Mouse (Mus musculus) cortical plate, adult 2 months (tissue): ENCODE measurements at regions not wholly inside any gene's neighbourhood (a gene's known extent, or its start where the extent isn't known, plus 50 kb on each side); places are given as distances from the start of the nearest gene placed in this dataset.

Experiments
- H3K27ac ChIP-seq: fragments of 200-500 bp; 2 replicates; pipeline ENCODE4 v1.5.1; 2012; ENCODE audit warnings: low read length, control low read depth, inconsistent platforms; ENCODE audit not compliant: insufficient read depth
- H3K4me1 ChIP-seq: fragments of 200-500 bp; 2 replicates; pipeline ENCODE4 v1.6.1; 2011; ENCODE audit warnings: low read length; ENCODE audit not compliant: control insufficient read depth, insufficient read depth
- H3K4me3 ChIP-seq: fragments of 200-500 bp; 2 replicates; pipeline ENCODE4 v1.5.1; 2011; ENCODE audit warnings: mild to moderate bottlenecking, low read length, control low read depth; ENCODE audit not compliant: insufficient read depth
- CTCF ChIP-seq: fragments of 200-500 bp; IDR thresholded peaks from 2 replicates; pipeline ENCODE4 v1.5.1; 2011; ENCODE audit warnings: mild to moderate bottlenecking, control low read depth, low read length; ENCODE audit not compliant: insufficient read depth; ENCODE audit errors: extremely low read depth
- POLR2A ChIP-seq: fragments of 200-500 bp; IDR thresholded peaks from 2 replicates; pipeline ENCODE4 v1.6.1; 2011; ENCODE audit warnings: mild to moderate bottlenecking, low read length, control low read depth; ENCODE audit not compliant: insufficient read depth; ENCODE audit errors: extremely low read depth

DNA sequence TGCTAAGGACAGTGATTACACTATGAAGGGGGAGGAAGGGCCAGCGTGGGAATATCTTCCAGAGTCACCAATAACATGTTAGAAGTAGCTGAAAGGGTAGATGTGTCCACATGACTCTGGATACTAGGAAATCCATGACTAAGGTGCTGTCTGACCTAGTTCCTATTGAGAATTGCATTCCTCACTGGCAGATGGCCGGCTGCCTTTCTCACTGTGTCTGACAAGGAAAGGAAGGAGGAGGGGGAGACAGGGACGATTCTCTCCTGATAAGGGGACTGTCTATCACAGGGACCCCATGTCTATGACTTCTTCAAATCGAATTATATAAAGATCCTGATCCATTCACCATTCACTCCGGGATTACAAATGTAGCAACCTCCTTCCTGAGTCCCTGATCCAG is 289.9 kb downstream of the Zfp326 start:
- Histone ChIP-seq H3K27ac (no peak overlapping the region), H3K4me3 (no peak overlapping the region), H3K4me1 (no peaks in the 10 kb centered on the region)
- TF ChIP-seq POLR2A (no peak), CTCF (no peak)

DNA sequence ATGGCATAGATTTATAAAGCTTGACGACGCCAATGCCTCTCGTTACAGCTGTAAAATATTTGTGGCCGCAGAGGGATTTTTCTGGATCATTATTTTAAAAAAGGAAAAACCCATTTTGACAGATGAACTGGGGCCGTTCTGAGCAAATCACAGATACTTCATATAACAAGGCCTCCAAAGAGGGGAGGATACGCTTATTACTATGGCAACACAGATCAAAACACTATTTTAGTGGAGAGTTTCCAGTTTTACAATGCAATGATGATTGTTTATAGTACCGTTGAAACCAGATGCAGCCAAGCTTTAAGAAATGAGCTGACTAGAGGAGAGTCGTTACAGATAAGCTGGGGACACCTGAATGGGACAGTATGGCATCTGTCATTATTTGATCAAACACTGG is 287.8 kb downstream of the Zfp326 start:
- no peak overlapping the region for H3K4me3 ChIP-seq
- TF ChIP-seq CTCF: no peak
- H3K4me1 ChIP-seq: no peaks in the 10 kb centered on the region
- no peak overlapping the region for H3K27ac ChIP-seq

DNA sequence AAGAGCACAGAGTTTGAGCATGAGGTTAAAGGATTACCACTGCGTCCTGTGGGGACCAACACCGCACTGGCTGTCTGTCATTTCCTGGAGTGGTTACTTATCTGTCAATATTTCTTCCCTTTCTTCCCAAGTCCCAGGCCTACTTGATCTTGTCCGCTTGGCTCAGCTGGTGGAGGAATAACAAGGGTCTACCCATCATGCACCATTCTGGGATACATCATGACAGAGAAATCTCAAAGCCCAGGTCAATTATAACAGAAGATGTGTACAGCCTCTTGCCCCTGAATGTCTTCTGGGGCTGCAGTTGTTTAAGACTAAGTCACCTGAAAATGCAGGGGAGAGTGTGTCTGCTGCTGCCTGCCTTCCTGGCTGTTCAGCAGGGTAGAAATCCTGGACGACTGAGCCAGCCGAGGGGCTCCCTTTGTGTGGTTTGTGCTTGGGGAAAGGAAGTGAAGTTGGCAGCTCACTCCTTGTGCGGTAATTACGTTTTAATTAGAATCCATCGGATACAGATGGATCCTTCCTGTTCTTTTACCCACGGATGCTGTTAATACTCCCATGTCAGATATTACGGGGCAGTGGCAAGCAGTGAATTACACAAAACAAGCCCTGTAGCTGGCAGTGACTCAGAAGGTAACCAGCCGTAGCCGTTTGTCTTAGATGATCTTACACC is 286.8 kb downstream of the Zfp326 start:
- Histone ChIP-seq H3K4me3 (no peak overlapping the region), H3K27ac (no peak overlapping the region), H3K4me1 (no peaks in the 10 kb centered on the region)
- no peak for TF ChIP-seq POLR2A
- TF ChIP-seq CTCF: no peak

DNA sequence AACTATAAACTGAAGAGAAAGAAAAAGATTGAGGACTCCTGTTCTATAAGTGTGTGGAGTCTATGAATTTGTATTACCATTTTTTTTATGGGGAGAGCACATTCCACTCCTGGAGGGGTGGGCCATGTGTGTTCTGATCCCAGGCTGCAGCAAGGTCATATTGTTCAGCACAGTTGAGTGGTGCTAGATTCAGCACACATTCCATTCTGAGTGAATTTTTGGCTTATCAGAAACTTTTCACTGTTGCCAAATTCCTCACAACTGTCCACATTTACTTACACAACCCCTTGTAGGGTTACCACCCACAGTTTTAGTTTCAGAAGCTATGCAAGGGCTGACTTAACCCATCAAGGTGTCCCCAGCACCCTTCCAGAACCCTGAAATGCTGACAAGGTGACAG is 262.7 kb downstream of the Zfp326 start:
- H3K27ac ChIP-seq: no peak overlapping the region
- no peaks in the 10 kb centered on the region for H3K4me1 ChIP-seq
- no peak overlapping the region for H3K4me3 ChIP-seq
- TF ChIP-seq POLR2A: no peak
- TF ChIP-seq CTCF: no peak

DNA sequence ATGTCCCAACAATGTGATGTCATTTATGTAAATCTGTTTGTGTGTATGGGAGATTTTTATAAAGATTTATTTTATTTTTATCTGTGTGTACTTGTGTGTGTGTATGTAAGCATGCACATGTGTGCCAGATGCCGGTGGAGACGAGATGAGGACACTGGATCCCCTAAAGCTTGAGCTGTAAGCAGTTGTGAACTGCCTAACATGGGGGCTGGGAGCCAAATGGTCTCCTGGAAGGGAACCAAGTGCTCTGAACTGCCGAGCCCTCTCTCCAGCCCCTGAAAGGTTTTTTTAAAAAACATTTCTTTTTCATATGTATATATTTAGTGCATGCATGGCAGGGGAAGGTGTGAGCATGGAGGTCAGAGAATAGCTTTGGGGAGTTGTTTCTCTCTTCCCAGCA is 246.6 kb downstream of the Zfp326 start:
- TF ChIP-seq CTCF (no peak), POLR2A (no peak)
- Histone ChIP-seq H3K4me1 (no peaks in the 10 kb centered on the region), H3K27ac (no peak overlapping the region)

DNA sequence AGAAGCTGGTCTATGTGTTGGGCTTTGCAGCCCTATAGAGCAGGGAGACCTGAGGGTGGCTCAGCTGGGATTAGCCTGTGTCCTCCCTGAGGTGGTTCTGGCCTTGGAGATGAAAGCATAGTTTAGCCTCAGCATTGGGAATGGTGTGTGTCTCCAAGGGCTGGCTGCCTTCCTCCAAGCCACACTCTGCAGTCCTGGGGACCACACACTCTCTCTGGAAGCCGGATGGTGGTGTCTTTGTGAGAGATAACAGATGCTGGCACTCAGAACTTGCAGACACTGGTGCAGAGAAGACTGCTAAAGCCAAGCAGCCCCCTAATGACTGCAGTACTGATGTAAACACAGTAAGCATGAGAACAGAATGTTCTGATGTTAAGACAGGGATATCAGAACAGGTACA is 243.2 kb downstream of the Zfp326 start:
- H3K27ac ChIP-seq: no peak overlapping the region
- no peak overlapping the region for H3K4me3 ChIP-seq
- no peak for TF ChIP-seq POLR2A
- TF ChIP-seq CTCF: no peak
- no peaks in the 10 kb centered on the region for H3K4me1 ChIP-seq

More for the DNA sequence above, 246.6 kb downstream of the Zfp326 start:
- no peak overlapping the region for H3K4me3 ChIP-seq

DNA sequence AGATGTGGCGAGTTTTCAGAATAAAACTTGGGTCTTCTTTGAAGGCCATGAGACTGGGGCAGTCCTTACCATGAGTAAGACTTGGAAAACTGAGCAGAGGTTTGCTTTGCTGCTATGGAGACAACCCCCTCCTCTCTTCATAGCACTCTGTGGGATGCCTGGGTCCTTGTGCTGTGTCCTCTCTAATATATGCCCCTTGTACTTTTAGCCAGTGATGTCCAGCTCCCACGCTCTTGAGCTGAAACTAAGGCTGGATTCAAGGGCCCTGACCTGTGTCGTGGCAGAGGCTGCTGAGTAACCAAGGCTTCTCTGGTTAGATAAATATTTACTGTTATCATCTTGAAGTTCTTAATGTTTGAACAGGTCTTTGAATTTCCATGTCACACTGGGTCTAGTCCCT is 236.8 kb downstream of the Zfp326 start:
- H3K4me1 ChIP-seq: no peaks in the 10 kb centered on the region
- TF ChIP-seq POLR2A: no peak
- no peak for TF ChIP-seq CTCF
- H3K4me3 ChIP-seq: no peak overlapping the region
- no peak overlapping the region for H3K27ac ChIP-seq

DNA sequence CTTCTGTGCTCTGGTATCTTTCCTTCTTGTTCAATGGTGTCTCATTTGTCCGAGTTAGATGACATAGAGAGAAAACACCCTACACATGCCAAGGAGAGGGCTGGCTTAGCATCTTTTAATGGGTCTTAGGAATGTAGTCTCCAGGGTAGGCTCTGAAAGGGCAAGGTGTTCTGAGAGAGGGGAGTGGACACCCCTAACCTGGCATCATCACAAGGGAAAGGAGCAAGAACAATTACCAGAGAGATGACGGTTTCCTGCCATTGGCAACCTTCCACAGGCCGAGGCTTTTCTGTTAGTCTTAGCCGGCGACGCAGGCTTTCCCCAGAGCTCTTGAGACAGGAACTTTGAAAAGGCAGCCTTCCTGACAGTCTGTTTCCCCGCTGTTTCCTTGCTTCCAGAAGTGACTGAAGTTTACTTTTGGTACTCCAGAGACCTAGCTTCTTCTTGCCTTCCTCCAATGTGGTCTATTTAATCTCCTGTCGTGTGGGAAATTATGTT is 232.2 kb downstream of the Zfp326 start:
- Histone ChIP-seq H3K27ac (no peak overlapping the region), H3K4me1 (no peaks in the 10 kb centered on the region), H3K4me3 (no peak overlapping the region)
- TF ChIP-seq POLR2A: no peak
- no peak for TF ChIP-seq CTCF

DNA sequence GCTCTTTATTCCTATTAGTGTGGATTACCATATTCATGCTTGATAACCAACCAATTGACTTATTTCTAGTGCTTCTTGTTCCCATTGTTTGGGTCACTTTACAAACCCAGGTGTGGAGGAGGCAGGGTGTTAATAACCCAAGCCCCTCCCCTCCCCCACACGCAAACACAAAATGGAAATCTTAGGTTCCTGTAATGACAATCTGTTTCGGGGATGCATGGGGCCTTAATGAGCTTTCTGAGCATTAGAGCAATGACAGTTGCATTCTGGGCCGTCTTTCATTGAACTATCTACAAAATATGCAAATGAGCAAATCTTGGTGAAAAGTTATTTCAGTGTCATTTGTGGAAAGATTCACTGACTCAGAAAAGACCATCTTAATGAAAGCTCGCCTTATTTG is 225.9 kb downstream of the Zfp326 start:
- TF ChIP-seq POLR2A (no peak), CTCF (no peak)
- H3K27ac ChIP-seq: no peak overlapping the region
- H3K4me1 ChIP-seq: no peaks in the 10 kb centered on the region; the same call in 1 of the 2 replicates
- H3K4me3 ChIP-seq: no peak overlapping the region

DNA sequence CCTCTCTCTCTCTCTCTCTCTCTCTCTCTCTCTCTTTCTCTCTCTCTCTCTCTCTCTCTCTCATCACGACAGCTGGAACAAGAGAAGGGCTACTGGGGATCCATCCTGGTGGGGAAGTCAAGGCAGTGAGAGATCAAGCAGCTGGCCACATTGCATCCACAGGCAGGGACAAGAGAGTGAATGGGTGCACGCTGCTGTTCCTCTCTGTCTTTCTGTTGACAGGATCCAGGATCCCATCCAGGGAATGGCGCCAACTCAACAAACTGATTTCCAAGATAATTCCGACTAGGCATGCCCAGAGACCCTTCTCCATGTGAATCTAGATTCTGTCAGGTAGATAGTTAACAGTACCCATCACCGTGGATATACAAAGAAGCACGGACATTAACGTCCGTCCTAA is 222.5 kb downstream of the Zfp326 start:
- TF ChIP-seq POLR2A: no peak

More for the DNA sequence above, 222.5 kb downstream of the Zfp326 start:
- H3K4me3 ChIP-seq: no peak overlapping the region
- H3K27ac ChIP-seq: no peak overlapping the region
- no peaks in the 10 kb centered on the region; the same call in 1 of the 2 replicates for H3K4me1 ChIP-seq
